Mouse (Mus musculus) C2C12 (cell line): ENCODE results near the gene Akr1c13.

Experiments used
- CTCF ChIP-seq: IDR thresholded peaks from one replicate; pipeline ENCODE4 v1.5.1; 2011; ENCODE audit not compliant: control insufficient read depth, insufficient read depth, insufficient read length
- MAX ChIP-seq: IDR thresholded peaks from one replicate; pipeline ENCODE4 v1.6.1; 2011; ENCODE audit warnings: mild to moderate bottlenecking, control low read depth
- MYOD1 ChIP-seq: IDR thresholded peaks from one replicate; pipeline ENCODE4 v1.6.1; 2011; ENCODE audit warnings: low read depth; ENCODE audit not compliant: control insufficient read depth, insufficient read length
- MYOG ChIP-seq: IDR thresholded peaks from one replicate; pipeline ENCODE4 v1.6.1; 2011; ENCODE audit not compliant: control insufficient read depth, insufficient read length; ENCODE audit errors: extremely low read depth
- USF1 ChIP-seq: IDR thresholded peaks from one replicate; pipeline ENCODE4 v1.6.1; 2011; ENCODE audit warnings: low read depth, mild to moderate bottlenecking, control low read depth, moderate library complexity

- no peak for TF ChIP-seq USF1
- TF ChIP-seq CTCF: no peak
- TF ChIP-seq MAX: no peak
- no peak for TF ChIP-seq MYOD1
- no peak for TF ChIP-seq MYOG
Observed at GRCm38 (mm10) chr13:4152908-4153307, 38.0 kb upstream of the Akr1c13 start.
